Mouse (Mus musculus) hindbrain, embryonic 15.5 days (tissue): Measurements from ENCODE around the gene Zfp276. TPM values are rescaled to one million over a fixed set of nuclear protein-coding genes. Genes with fewer than 3 reads are reported as not detected.
"Not testable (repeated sequence)": the region's sequence is repeated elsewhere in the genome, so short reads cannot be mapped to it uniquely, and the experiment has no call there.

Experiments
- ATAC-seq: fragments of 200-750 bp; cut with Nextera tagmentation; 2 replicates; pipeline ENCODE4 v1.8.0; 2017; ENCODE audit warnings: low read depth, moderate number of reproducible peaks, moderate TSS enrichment; ENCODE audit not compliant: low FRiP score
- H3K27ac ChIP-seq: fragments of 300-500 bp; sonication (generic); replicated peaks from 2 replicates; pipeline ENCODE4 v1.5.1; 2015; ENCODE audit warnings: mild to moderate bottlenecking, inconsistent platforms
- H3K27me3 ChIP-seq: fragments of 300-500 bp; sonication (generic); 2 replicates; pipeline ENCODE4 v1.6.1; 2015; ENCODE audit warnings: control low read depth, inconsistent platforms
- H3K36me3 ChIP-seq: fragments of 300-500 bp; sonication (generic); 2 replicates; pipeline ENCODE4 v1.6.1; 2015; ENCODE audit warnings: control low read depth, inconsistent platforms
- H3K4me1 ChIP-seq: fragments of 300-500 bp; sonication (generic); replicated peaks from 2 replicates; pipeline ENCODE4 v1.6.1; 2015; ENCODE audit warnings: control low read depth, inconsistent platforms
- H3K4me2 ChIP-seq: fragments of 300-500 bp; sonication (generic); 2 replicates; pipeline ENCODE4 v1.6.1; 2015; ENCODE audit warnings: moderate library complexity, mild to moderate bottlenecking, inconsistent platforms
- H3K4me3 ChIP-seq: fragments of 300-500 bp; sonication (generic); 2 replicates; pipeline ENCODE4 v1.5.1; 2015; ENCODE audit warnings: mild to moderate bottlenecking, inconsistent platforms
- H3K9ac ChIP-seq: fragments of 300-500 bp; sonication (generic); 2 replicates; pipeline ENCODE4 v1.6.1; 2015; ENCODE audit warnings: inconsistent platforms
- H3K9me3 ChIP-seq: fragments of 300-500 bp; sonication (generic); 2 replicates; pipeline ENCODE4 v1.6.1; 2016; ENCODE audit warnings: control low read depth, inconsistent platforms
- WGBS: fragments of 180-500 bp; shearing (Covaris S2); methylation state at CpG from one replicate; pipeline ENCODE4 v1.1.7; 2015; 5-methylcytosine and 5-hydroxymethylcytosine counted together
- polyA plus RNA-seq: library from polyadenylated mRNA; unstranded; fragments of >200 nt; fragmentation: Nextera tagmentation; extraction: Ambion mirVana; gene quantifications from 2 replicates; pipeline ENCODE4 v1.2.1, GENCODE M21; 2015

Zfp276 gene
- polyA plus RNA-seq: 24.7 and 25.2 TPM in 2 replicates

DNA sequence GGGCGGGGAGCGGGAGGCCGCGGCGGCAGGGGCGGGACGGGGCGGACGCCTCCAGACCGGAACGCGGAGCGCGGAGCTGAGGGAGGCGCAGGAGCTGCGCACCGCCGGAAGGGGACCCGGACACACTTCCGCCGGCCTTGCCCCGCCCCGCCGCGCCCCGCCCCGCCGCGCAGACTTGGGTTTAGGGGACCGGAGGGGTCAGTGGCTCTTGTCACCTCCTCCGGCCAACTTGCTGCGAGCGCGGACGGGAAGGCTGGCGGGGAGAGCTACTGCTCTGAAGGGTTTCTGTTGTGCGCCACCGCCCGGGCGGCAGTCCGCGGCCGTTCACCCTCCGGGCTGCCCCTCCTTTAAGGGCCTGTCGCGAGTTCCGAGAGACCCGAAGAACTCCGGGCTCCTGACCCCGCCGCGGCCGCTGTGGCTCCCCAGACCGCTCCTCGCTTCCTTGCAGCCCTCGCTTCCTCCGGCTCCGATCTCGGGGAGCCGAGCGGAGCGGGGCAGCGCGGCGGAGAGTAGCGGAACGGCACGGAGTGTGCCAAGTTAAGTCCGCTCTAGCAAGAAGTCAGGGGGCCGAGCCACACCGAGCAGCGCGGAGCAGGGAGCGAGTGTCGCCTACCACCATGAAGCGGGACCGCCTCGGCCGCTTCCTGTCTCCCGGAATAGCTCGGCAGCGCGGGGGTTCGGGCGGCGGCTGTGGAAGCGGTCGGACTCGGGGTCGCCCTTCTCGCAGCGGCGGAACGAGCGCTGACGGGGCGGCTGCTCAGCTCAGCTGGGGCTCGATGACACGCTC lies at the start of gene Zfp276, which contains the start of gene Vps9d1:
Zfp276 (plus strand) TSS at position 97 of the 787 bp plus-strand sequence.
Vps9d1 (minus strand) TSS at position 250 of the 787 bp plus-strand sequence.
- Histone ChIP-seq H3K4me3 (peak within 1 kb of the TSS; percentile 84), H3K9ac (peak within 1 kb of the TSS; percentile 90), H3K36me3 (peaks cover 40% of the 10 kb centered on the region), H3K4me2 (peak within 1 kb of the TSS; percentile 92), H3K27me3 (no peaks in the 10 kb centered on the region), H3K4me1 (peaks cover 32% of the 10 kb centered on the region), H3K27ac (peak within 1 kb of the TSS; percentile 91), H3K9me3 (no peaks in the 10 kb centered on the region)
- peak; percentile 95 for ATAC-seq
- under 1% methylated on average over 83 of the region's 99 CpGs for WGBS

DNA sequence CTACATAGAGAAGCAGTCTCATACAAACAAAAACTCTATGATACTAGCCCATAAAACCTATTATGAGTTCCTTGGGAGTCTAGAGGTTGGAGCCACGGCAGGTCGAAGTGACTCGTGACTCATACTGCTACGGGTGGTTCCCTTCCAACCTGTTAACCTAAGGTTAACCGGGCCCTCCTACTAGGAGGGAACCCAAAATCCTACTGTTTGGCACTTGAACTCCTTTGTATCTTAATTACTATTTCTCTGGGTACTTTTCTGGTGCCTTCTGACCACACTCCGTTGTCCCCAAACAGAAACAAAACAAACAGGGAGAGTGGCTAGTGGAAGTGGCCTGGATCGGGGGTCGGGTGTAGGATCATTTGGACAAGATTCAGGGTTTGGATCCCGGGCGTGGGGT lies 42.1 kb upstream of the Zfp276 start:
- Histone ChIP-seq H3K4me2 (peak overlapping the region; percentile 97), H3K9ac (peak overlapping the region; percentile 90), H3K27ac (peak overlapping the region; percentile 64; the same call in 1 of the 2 replicates), H3K36me3 (peaks cover 13% of the 10 kb centered on the region), H3K27me3 (no peaks in the 10 kb centered on the region), H3K9me3 (no peaks in the 10 kb centered on the region), H3K4me1 (peaks cover 22% of the 10 kb centered on the region), H3K4me3 (peak overlapping the region; percentile 83)
- 48% methylated on average over 10 of the region's 10 CpGs for WGBS
- ATAC-seq: no peak

DNA sequence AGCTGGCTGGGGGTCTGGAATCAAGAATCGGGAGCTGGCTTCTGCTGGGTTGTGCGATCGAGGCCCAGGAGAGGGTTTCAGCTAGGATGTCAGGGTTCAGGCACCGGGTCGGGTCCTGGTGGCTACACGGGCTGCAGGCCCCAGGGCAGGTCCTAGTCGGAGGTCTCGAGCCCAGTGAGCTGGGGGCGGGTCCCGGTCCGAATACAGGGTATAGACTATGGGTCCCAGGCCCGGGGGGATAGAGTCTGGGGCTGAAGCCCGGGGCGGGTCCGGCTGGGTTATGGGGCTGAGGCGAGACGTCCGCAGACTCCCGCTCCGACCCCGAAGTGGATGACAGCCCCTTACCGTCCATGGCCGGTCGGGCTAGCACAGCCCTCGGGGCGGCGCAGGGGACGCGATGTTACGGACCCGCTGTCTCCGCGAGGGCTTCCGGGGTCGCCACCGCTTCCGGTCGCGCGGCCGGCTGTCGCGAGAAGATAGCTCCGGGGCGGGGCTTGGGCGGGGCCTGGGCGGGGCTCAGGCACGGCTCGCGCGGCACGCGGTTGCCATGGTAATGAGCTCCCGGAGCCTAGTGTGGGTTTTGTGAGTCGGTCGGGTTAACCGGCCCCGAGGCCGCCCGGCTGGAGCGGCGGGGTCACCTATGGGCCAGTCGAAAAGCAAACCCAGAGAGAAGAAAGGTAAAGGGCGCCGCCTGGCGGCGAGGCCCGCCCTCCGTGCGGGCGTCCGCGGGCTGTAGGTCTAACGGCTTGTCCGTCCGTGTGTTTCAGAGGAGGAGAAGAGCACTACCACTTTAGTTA lies 41.5 kb upstream of the Zfp276 start, which contains the start of the genes Chmp1a and Spata33:
Chmp1a (minus strand) TSS at position 443 of the 797 bp plus-strand sequence.
Spata33 (plus strand) TSS at position 512 of the 797 bp plus-strand sequence.
- Histone ChIP-seq H3K27ac (peak within 1 kb of the TSS; percentile 66), H3K9me3 (no peaks in the 10 kb centered on the region), H3K4me3 (peak within 1 kb of the TSS; percentile 83), H3K4me1 (peaks cover 22% of the 10 kb centered on the region), H3K36me3 (peaks cover 7% of the 10 kb centered on the region), H3K4me2 (peak within 1 kb of the TSS; percentile 97), H3K9ac (peak within 1 kb of the TSS; percentile 90), H3K27me3 (no peaks in the 10 kb centered on the region)
- peak; percentile 95 for ATAC-seq
- 1% methylated on average over 74 of the region's 76 CpGs for WGBS

DNA sequence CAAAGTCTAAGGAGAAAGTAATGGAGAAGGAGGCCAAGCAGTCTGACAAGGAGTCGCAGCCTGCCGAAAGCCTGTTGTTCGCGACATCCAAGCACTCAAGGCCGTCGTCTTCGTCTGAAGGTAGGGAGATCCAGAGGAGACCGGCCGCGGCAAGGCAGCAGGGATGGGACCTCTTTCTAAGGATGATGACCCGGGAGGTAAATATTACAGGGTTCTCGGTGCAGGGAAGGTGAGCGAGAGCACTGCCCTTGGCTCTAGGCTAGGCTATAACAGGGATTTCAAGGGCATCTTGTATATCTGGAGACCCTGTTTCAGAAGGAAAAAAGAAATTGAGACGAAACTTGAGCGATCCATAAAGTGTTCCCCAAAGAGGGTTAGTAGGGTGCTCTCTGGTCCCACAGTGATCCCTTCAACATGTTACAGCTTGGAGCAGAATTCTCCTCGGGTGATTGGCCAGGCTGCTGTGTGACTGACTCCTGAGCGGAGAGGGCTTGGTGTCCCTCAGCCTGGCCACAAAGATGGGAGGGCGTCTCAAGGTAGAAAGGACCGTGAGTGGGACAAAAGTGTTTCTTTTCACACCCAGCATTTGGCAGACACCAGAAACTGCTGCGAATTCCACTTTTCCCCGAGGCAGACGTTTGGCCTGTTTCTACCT lies 40.8 kb upstream of the Zfp276 start:
- H3K9me3 ChIP-seq: no peaks in the 10 kb centered on the region
- peaks cover 22% of the 10 kb centered on the region for H3K4me1 ChIP-seq
- H3K27me3 ChIP-seq: no peaks in the 10 kb centered on the region
- H3K4me3 ChIP-seq: peak overlapping the region; percentile 83
- no peak; the same call in 1 of the 2 replicates for ATAC-seq
- WGBS: 18% methylated on average over 22 of the region's 22 CpGs
- H3K9ac ChIP-seq: peak overlapping the region; percentile 90
- peak overlapping the region; percentile 97 for H3K4me2 ChIP-seq
- H3K27ac ChIP-seq: peak overlapping the region; percentile 66
- peaks cover 4% of the 10 kb centered on the region for H3K36me3 ChIP-seq

DNA sequence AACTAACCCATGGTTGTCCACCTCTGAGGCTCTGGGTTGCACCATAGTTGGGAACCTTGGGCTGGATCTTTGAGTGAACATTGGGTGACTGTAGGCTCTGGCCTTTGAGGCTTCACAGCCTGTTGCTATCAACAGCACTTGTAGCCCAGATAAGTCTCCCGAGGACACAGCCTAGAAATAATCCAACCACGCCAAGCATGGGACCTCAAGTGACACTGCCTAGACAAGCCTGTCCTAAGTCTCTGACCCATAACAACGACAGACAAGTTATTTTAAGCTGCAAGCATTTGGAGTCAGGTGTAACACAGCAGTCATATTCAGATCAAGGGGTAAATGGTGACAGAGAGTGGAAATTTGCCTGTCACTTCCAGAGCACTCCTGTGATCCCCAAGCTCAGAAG lies 38.6 kb upstream of the Zfp276 start:
- no peak overlapping the region for H3K4me2 ChIP-seq
- H3K27ac ChIP-seq: no peak overlapping the region
- H3K4me3 ChIP-seq: no peak overlapping the region
- 84% methylated on average over 3 of the region's 3 CpGs for WGBS
- no peak overlapping the region for H3K9ac ChIP-seq
- no peak for ATAC-seq
- no peaks in the 10 kb centered on the region for H3K36me3 ChIP-seq
- H3K27me3 ChIP-seq: no peaks in the 10 kb centered on the region
- no peaks in the 10 kb centered on the region for H3K9me3 ChIP-seq
- H3K4me1 ChIP-seq: peaks cover 22% of the 10 kb centered on the region

DNA sequence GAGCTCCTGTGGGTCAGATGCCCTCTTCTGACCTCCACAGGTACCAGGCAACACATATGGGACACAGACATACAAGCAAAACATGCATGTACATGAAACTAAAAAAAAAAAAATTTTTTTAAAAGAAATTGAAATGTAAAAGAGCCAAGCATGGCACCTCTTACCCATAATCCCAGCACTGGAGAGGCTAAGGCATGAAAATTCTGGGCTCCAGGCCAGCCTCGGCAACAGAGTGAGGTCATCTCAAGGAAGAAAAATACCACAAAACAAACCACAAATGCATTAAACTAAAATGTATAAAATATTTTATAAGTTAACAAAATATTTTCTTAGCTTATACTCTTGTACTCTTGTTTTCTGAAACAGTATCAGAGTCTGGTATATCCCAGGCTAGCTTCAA lies 33.1 kb upstream of the Zfp276 start:
- no peak for ATAC-seq
- 87% methylated on average over 1 of the region's 1 CpGs for WGBS

DNA sequence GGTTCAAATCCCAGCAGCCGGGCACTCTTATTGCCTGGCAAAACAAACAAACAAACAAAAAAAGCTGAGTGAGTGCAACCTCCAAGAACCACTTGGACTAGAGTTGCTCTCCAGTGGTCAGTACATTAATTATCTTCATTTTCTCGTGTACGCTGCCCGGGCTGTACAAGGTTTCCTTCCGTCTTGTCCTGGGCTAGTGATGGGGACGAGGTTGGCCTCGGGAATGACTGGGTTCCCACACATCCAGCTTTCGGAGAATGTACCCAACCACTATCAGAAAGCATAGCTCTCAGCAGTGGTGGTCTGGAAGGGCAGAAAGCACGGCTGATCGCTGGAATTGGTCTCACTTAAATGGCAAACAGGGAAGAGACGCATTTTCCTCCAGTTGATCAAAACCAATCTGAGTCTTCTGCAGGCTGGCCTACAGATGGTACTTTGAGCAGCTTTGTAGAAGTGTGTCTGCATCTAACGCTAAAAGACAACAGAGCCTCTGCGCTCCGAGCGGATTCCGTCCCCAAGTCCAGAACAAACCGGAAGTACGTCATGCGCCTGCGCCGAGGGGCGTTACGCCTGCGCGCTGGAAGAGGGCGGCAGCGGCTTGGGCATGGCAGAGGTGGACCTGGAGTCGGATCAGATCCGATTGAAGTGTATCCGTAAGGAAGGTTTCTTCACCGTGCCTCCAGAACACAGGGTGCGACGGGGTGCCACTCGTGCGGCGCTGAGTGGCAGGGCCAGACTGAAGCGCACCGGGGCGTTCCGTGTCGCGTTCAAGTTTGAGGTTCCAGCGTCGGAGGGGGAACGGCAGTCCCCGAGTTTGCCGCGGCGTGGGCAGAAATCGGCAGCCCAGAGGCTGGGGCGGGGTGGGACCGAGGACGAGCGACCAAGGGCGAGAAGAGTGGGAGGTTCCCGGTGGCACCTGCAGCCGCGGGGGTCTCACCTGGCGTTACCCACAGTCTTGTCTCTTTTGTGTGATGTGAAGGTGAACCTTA lies 29.4 kb upstream of the Zfp276 start, which contains the start of gene Cdk10:
Cdk10 (plus strand) TSS at position 565 of the 989 bp plus-strand sequence.
- Histone ChIP-seq H3K27ac (peak within 1 kb of the TSS; percentile 87), H3K4me3 (peak within 1 kb of the TSS; percentile 67), H3K4me2 (peak within 1 kb of the TSS; percentile 92), H3K36me3 (peaks cover 9% of the 10 kb centered on the region; the same call in 1 of the 2 replicates), H3K9ac (peak within 1 kb of the TSS; percentile 87), H3K4me1 (peaks cover 19% of the 10 kb centered on the region), H3K9me3 (no peaks in the 10 kb centered on the region), H3K27me3 (no peaks in the 10 kb centered on the region)
- ATAC-seq: peak; percentile 92
- WGBS: 3% methylated on average over 59 of the region's 59 CpGs

More for the DNA sequence above, 33.1 kb upstream of the Zfp276 start:
- H3K36me3 ChIP-seq: no peaks in the 10 kb centered on the region
- H3K27me3 ChIP-seq: no peaks in the 10 kb centered on the region
- H3K4me1 ChIP-seq: peaks cover 16% of the 10 kb centered on the region
- H3K4me3 ChIP-seq: no peak overlapping the region
- H3K9ac ChIP-seq: no peak overlapping the region
- H3K4me2 ChIP-seq: no peak overlapping the region
- no peak overlapping the region for H3K27ac ChIP-seq
- H3K9me3 ChIP-seq: no peaks in the 10 kb centered on the region

DNA sequence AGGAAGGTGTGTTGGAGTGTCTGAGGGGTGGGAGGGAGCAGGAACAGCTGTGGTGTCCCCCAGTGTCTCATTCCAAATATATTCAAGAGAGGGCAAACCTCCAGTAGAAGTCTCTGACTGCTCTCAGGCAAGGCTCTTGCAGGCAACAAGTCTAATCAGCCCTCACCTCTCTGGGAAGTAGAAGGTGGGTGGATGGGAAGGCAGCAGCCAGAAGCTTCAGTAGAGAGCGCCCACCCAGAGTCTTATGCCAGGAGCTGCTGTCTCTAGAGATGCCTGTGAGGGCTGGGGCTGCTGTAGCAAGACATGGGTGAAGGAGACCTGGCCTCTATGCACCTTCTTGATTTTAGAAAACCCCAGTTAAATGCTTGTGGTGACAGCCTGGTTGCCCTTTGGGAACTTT lies 25.6 kb upstream of the Zfp276 start:
- Histone ChIP-seq H3K4me3 (no peak overlapping the region), H3K4me2 (no peak overlapping the region), H3K27me3 (peaks cover 3% of the 10 kb centered on the region; the same call in 1 of the 2 replicates), H3K9ac (no peak overlapping the region), H3K4me1 (peaks cover 24% of the 10 kb centered on the region), H3K9me3 (no peaks in the 10 kb centered on the region), H3K36me3 (peaks cover 9% of the 10 kb centered on the region; the same call in 1 of the 2 replicates), H3K27ac (no peak overlapping the region)
- no peak for ATAC-seq
- 100% methylated on average over 1 of the region's 1 CpGs for WGBS

DNA sequence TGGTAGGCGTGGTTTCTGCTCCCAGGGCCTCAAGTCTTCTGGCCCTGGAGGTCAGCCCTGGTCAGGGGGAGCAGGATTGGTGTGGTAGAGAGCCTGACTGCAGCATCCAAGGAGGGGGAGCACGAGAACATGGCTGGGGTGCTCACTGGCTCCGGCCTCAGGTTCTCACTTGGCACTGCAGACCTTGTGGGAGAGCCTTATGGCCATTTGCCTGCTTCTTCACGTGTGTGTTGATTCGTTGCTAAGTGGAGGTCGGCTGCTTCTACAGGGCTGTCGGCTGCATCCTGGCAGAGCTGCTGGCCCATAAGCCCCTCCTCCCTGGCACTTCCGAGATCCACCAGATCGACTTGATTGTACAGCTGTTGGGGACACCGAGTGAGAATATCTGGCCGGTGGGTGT lies 23.7 kb upstream of the Zfp276 start:
- H3K27me3 ChIP-seq, ATAC-seq, H3K4me3 ChIP-seq, H3K36me3 ChIP-seq, H3K27ac ChIP-seq, H3K9me3 ChIP-seq, H3K9ac ChIP-seq, H3K4me2 ChIP-seq: not testable (repeated sequence)
- H3K4me1 ChIP-seq: peaks cover 27% of the 10 kb centered on the region
- 85% methylated on average over 11 of the region's 11 CpGs for WGBS

DNA sequence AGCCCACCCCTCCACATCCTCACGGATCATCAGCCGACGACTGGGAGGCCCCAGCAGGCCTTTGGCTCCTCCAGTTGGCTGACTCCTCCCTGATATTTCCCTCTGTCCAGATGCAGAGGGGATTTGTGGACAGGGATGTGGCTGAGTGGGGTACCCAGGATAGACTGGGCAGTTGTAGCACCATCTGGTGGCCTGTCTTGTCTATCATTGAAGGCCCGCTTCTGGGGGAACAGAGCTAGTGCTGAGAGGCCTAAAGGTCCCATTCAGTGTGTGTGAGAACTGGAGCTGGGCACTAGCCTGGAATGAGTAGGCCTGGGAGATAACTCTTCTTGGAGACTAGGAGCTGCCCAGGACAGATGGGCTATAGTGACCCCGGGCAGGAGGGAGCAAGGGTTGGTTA lies 22.3 kb upstream of the Zfp276 start:
- ATAC-seq: no peak

More for the DNA sequence above, 22.3 kb upstream of the Zfp276 start:
- Histone ChIP-seq H3K27me3 (peaks cover 7% of the 10 kb centered on the region), H3K4me1 (peaks cover 30% of the 10 kb centered on the region), H3K27ac (no peak overlapping the region), H3K4me2 (no peak overlapping the region), H3K4me3 (no peak overlapping the region), H3K9ac (no peak overlapping the region), H3K9me3 (no peaks in the 10 kb centered on the region), H3K36me3 (peaks cover 7% of the 10 kb centered on the region; the same call in 1 of the 2 replicates)
- WGBS: 61% methylated on average over 5 of the region's 5 CpGs
